Mouse (Mus musculus) CH12.LX (cell line): ENCODE measurements around the gene Ncf4.

Experiments
- CTCF ChIP-seq, 2 experiments: IDR thresholded peaks in 1 of 2; conservative IDR thresholded peaks in 1 of 2; 2 replicates each; pipeline ENCODE4 v1.5.1; 2011 to 2012; ENCODE audit warnings: low read depth in 2 of 2, low read length in 2 of 2, improper control_type of control experiment in 1 of 2, inconsistent platforms in 1 of 2, mild to moderate bottlenecking in 1 of 2, moderate library complexity in 1 of 2
- JUN ChIP-seq: IDR thresholded peaks from 2 replicates; pipeline ENCODE4 v1.6.1; 2011; ENCODE audit warnings: low read depth, mild to moderate bottlenecking, low read length, improper control_type of control experiment, moderate library complexity; ENCODE audit not compliant: insufficient read depth
- MAFK ChIP-seq: IDR thresholded peaks from 2 replicates; pipeline ENCODE4 v1.6.1; 2011; ENCODE audit warnings: low read length, improper control_type of control experiment; ENCODE audit not compliant: insufficient replicate concordance
- POLR2A ChIP-seq: IDR thresholded peaks from 2 replicates; pipeline ENCODE4 v1.6.1; 2011; ENCODE audit warnings: low read depth, mild to moderate bottlenecking, improper control_type of control experiment, low read length

- TF ChIP-seq POLR2A (peak; percentile 66), CTCF (conservative IDR thresholded peaks at IDR 0.05 in 1 of 2, IDR thresholded peaks at IDR 0.05 in 1 of 2; ENCODE audit: low read depth in 2 of 2, low read length in 2 of 2) (no peak), JUN (0 out of 2 replicates have a peak, but pooled peaks have one; percentile 21), MAFK (0 out of 2 replicates have a peak, but pooled peaks have one; percentile 19)
These were observed at the start of gene Ncf4 for GRCm38 (mm10) chr15:78244695-78245492.
